Mouse (Mus musculus): ENCODE data around the gene Spata13.

Spata13 gene

DNA sequence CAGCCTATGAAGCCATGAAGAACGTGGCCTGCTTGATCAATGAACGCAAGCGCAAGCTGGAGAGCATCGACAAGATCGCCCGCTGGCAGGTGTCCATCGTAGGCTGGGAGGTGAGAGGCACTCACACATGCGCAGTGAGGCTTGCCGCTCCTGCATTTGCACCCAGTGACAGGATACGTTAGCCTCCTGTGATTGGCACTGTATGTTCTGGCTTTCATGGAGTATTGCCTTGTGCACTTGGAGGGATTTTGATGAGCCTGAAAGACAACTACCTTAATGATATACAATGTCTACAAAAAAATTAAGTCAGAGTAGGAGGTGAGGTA lies 120.0 kb downstream of the Spata13 start:
- DNase-seq: no peak

- no peak for DNase-seq
These were observed 120.9 kb downstream of the Spata13 start for GRCm38 (mm10) chr14:60754656-60755055.

DNA sequence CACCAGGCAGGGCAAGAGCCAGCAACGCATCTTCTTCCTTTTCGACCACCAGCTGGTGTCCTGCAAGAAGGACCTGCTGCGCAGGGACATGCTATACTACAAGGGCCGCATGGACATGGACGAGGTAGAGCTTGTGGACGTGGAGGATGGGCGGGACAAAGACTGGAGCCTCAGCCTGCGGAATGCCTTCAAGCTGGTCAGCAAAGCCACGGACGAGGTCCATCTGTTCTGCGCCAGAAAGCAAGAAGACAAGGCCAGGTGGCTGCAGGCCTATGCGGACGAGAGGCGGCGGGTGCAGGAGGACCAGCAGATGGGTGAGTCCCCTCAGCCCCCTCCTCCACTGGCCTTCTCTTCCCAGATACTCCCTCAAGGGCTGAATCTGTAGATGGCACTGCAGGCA lies 122.5 kb downstream of the Spata13 start:
- DNase-seq: peak; percentile 63

GRCm38 (mm10) chr14:60757265-60757664 lies 123.5 kb downstream of the Spata13 start:
- DNase-seq: no peak

- DNase-seq: no peak
These were observed 123.9 kb downstream of the Spata13 start for GRCm38 (mm10) chr14:60757722-60758121.

DNA sequence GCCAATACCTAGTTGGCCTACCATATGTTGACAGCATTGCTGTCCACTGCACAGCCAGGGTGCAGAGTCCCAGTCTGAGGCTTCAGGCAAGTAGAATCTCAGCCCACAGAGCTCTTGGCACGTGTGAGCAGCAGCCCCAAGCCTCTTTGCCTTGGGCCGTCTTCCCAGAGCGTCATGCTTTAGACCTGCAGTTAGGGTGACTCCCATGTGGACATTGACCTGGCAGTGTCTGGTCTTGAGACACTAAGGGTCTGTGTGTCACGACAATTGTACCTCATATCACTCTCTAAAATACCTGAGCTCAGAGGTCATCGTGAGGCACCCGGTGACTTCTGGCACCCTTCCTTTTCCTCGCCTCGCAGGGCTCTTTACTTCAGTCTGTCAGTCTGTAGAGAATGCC lies 125.3 kb downstream of the Spata13 start:
- DNase-seq: no peak

GRCm38 (mm10) chr14:60761801-60762200 lies 128.0 kb downstream of the Spata13 start:
- DNase-seq: no peak

DNA sequence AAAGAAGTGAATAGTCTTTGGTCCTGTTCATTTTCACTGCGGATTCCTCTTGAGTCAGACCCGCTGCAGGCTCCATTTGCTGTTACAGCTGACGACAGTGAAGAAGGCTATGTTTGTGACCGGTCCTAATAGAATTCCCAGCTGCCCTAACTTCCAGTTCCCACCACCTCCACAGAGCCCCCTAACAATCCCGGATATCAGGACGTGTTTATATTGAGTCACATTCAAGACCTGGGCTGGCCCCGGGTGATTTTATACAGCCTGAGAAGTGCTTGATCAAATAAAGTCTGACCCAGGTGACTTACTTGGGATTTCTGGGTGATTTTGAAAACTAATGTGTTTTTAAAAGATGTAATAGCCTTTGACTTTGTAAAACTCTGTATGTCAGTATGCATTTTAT lies 129.0 kb downstream of the Spata13 start:
- DNase-seq: no peak

DNA sequence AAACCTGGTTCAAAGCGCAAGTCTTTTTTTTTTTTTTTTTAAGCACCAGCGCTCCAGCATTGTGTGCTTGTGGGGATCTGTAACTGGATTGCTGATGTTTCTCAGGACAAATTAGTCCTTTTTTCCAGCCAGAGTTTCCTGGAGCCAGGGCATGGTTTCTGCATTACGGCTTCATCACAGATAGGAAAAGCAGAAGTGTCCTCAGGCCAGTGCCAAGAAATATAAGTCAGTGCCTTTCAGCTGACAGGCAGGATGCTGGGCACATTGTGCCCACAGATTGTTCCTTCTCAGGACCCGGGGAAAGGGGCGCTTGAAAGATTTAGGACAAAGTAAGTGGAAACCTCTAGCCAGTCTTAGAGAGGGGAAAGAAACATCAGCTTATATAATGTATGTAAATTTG lies 129.9 kb downstream of the Spata13 start:
- no peak for DNase-seq

- no peak for DNase-seq
These were observed 130.7 kb downstream of the Spata13 start for GRCm38 (mm10) chr14:60764526-60764925.

DNA sequence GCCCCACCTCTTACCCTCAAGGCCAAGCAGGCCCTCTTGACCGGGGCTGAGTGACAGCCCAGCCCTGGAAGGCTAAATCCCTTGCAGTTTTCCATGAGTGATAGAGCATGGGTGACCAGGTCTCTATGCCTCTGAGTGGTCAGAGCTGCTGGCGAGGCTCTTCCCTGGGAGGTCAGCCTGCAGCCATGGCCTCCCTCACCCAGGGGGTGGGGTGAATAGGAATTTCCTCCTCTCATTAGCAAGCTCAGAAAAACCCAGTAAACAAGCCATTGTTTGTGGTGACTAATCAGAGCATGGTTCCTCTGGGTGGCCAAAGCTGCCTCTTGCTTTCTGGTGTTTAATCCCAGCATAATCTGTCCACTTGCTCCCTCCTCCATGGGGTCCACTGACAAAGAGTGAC lies 131.2 kb downstream of the Spata13 start:
- no peak for DNase-seq

DNA sequence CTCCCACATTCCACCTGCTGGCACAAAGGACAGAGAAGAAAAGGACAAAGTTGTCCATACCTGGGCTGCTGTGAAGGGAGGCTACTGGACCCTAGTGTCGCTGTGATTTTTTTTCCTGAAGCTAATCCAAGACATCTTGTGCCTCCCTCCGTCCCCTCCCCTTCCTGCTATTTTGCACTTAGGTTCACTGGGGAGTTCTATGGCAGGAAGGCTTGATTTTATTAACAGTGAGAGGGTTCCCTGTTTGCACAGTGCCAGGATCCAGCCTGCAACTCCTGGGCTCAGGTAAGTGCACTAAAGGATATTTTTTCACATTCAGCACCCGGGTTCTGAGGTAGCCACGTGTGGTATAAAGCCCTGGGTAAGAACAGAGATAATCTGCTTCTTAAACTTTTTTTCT lies 134.1 kb downstream of the Spata13 start, which contains the start of gene C1qtnf9:
TSS of gene C1qtnf9 (plus strand) at position 251 of the 400 bp plus-strand sequence.
- no peak for DNase-seq

- DNase-seq: no peak
These were observed 135.5 kb downstream of the Spata13 start for GRCm38 (mm10) chr14:60769340-60769739.

GRCm38 (mm10) chr14:60770594-60770993 lies 136.8 kb downstream of the Spata13 start:
- no peak for DNase-seq

- DNase-seq: peak; percentile 82
These were observed 137.3 kb downstream of the Spata13 start for GRCm38 (mm10) chr14:60771057-60771456.

GRCm38 (mm10) chr14:60773476-60773875 lies 139.7 kb downstream of the Spata13 start:
- DNase-seq: no peak

- DNase-seq: no peak
These were observed 142.7 kb downstream of the Spata13 start for GRCm38 (mm10) chr14:60776521-60776920.

- no peak for DNase-seq
These were observed 143.7 kb downstream of the Spata13 start for GRCm38 (mm10) chr14:60777485-60777919.

GRCm38 (mm10) chr14:60779198-60779597 lies 145.4 kb downstream of the Spata13 start:
- no peak for DNase-seq

GRCm38 (mm10) chr14:60782121-60782656 lies 148.4 kb downstream of the Spata13 start:
- DNase-seq: no peak

- no peak for DNase-seq
These were observed 149.4 kb downstream of the Spata13 start for GRCm38 (mm10) chr14:60783196-60783595.

DNA sequence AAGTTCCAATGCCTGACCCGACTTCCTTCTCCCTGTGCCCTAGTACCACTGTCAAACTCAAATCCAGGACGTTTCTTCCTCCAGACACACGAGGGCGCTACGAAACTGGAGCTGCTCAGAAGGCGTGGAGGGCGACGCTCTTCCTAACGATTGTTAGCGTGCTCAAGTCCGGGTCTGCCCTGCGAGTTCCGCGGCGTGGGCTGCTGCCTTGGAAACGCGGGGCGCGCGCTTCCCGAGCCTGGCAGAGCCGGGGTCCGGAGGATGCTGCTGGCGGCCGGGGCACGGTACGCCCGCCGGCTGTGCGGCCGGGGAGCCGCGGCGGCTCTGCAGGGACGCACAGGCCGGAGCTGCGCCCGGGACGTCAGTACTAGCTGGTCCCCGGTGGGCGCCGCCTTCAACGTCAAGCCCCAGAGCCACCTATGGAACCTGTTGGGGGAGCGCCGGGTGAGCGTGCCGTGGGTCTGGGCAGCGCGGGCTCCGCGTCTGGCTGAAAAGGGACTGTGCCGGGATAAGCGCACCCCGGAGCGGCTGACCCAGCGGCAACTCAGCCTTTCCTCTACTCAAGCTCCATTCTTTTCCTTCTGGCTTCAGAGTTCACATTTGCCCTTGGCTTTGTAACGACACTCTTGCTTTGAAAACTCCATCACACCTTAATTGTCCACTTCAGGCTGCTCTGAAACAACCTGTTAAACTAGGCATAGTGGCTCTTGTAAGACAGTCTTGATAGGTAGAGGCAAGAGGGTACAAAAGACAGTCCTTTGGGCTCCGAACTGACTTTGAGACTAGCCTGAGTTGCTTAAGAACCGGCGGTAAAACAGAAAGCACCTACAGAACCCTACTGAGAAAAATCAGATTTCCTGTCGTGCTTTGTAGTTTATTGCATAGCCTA lies 150.9 kb downstream of the Spata13 start, which contains the start of gene Mipep:
TSS of gene Mipep (plus strand) at position 147 of the 889 bp plus-strand sequence.
- DNase-seq: peak; percentile 81

DNA sequence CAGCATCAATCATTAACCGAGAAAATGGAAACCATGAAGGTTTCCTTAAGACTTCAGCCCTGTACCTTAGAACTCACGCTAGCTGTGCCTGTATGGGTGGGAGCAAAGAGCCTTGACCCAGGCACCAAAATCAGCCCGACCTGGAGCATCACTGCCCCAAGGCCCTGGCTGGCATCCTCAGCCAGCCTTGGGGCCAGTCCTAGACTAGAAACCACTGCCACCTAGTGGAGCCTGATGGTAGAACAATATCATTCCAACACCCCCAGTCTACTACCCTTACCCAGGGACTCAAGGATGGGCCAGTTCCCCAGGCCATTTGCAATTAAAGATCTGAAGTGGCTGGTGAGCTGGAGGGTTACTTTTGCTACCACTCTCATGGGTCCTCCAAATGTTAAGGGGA lies 156.3 kb downstream of the Spata13 start:
- peak; percentile 61 for DNase-seq

DNA sequence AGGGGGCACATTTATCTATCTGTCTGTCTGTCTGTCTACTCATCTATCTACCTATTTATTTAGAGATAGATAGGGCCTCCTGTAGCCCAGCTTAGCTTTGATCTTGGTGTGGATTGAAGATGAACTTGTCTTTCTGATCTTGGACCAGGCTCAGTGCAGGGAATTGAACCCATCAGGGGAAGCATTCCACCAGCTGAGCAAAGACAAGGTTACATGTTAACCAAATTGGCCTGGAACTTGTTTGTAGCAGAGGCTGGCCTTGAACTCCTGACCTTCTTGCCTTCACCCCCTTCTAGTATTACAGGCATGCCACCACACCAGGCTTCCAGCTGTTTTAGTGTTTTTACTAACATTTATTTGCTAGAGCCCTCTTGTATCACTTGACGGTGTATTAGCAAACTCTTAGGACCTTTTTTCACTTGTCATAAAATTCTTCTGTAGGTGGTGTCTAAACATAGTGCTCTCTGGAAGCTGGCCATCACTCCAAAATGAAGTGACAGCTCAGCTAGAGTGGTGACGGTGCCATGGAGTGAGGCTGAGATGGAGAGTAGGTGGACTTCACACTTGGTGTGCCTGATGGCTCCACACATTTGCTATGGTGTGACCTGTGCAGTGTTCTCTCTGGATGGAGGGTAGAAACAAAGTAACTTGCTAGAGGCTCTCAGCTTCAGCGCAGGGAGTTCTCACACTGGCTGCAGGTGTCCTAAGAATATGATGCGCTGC lies 163.0 kb downstream of the Spata13 start:
- DNase-seq: no peak

Data from cerebellum, adult 8-10 months (tissue).